Mouse (Mus musculus): ENCODE measurements around the gene Gm42906. TPM values are rescaled to one million over a fixed set of nuclear protein-coding genes. Genes with fewer than 3 reads are reported as not detected.

Gene Gm42906
- total RNA-seq, 2 experiments from 2014 or later, result 1.3 TPM; not detected in 1

DNA sequence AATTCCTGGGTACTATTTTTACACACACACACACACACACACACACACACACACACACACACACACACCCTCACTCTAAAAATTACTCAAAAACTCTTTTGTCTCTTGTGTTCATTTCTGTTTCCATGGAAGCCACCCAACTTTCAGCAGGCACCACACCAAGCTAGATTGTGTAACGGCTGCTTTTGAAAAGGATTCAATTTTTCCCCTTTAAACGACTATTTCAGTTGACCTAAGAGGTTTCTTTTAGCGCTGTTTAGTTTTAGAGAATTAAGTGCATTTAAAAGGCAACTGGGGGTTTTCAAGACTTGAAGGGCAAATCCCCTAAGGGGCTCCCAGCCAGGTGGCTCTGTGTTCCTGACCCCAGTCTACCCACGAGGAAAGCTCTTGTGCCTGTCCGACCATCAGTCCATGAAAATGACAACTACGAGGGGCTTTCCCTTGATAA lies 317.5 kb downstream of the Gm42906 start:
- DNase-seq (ENCODE audit: low spot score), result peak; percentile 71

DNA sequence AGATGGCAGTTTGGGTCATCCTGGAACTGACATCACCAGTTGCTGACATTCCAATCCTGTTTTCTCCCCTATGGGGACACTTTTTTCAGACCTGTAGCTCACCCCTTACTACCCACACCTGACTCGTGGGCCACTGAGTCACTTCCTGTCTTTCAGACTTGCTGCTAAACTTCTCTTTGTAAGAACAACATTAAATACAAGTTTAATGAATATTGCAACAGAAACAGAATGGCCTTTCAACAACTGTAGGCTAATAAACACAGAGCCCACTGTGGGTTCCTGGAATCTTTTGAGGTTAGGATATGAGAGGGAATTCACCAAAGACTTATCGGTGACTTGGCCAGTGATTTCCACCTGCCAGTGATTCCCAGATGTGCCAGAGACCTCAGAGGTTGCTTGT lies 318.1 kb downstream of the Gm42906 start:
- no peak for DNase-seq (ENCODE audit: low spot score)

DNA sequence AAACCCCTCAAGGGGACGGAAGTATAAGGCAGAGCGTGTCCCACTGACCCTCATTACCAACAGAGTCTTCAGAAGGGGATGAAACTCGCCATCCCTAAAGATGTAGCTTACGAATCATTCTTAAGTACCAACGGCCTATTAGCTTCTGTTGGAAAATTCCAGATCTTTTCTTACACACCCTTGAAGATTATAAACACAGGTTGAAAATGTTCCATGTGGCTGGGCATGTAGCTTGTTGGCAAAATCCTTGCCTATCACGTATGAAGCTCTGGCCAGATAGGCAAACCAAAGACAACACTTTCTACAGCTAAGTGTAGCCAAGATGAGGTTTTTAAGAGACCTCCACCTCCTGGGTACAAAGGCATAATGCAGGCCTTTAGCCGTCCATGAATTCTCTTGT lies 319.0 kb downstream of the Gm42906 start:
- no peak for DNase-seq (ENCODE audit: low spot score)

DNA sequence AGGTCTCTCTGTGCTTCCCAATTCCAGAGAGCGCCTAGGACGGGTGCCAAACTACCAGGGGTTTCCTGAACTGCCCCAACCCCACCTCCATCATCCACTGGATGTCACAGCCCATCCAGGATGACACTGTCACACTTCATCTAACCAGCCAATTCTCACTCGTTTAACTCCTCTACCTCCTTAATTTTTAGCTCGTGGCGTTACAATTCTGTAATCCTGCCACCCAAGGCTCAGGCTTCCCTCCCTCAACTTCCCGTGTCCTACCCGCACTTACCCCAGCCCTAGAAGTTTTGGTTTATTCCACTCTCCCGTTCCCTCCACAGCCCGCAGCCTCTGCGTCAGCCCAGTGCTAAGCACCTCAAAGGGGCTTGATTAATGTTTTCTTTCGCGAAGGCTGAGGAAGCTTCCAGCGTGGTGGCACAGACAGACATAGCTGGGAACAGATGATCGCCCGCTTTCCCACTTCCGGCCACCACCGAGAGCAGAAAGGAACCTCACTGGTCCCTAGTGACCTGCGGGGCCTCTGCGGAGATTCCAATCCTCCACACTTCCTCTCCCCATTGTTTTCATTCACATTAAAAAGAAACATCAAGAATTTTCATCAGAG lies 319.6 kb downstream of the Gm42906 start:
- DNase-seq (ENCODE audit: low spot score), result no peak

DNA sequence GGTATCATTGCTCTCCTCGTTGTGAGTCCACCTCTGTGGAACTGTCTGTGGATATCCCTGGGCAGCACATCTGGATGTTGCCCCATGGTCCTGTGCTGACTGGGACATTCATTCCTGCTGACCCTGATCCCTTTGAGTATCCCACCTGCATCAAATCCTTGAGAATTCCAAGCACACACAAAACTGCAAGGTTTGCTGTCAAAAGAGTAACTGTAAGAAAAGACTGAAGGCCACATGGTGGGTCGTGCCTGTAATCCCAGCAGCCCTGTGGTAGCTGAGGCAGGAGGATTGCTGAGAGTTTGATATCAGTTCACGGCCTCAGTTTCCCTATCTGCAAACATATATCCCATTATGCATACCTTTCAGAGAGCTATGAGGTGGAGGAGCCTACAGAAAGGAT lies 321.1 kb downstream of the Gm42906 start:
- no peak for DNase-seq (ENCODE audit: low spot score)

DNA sequence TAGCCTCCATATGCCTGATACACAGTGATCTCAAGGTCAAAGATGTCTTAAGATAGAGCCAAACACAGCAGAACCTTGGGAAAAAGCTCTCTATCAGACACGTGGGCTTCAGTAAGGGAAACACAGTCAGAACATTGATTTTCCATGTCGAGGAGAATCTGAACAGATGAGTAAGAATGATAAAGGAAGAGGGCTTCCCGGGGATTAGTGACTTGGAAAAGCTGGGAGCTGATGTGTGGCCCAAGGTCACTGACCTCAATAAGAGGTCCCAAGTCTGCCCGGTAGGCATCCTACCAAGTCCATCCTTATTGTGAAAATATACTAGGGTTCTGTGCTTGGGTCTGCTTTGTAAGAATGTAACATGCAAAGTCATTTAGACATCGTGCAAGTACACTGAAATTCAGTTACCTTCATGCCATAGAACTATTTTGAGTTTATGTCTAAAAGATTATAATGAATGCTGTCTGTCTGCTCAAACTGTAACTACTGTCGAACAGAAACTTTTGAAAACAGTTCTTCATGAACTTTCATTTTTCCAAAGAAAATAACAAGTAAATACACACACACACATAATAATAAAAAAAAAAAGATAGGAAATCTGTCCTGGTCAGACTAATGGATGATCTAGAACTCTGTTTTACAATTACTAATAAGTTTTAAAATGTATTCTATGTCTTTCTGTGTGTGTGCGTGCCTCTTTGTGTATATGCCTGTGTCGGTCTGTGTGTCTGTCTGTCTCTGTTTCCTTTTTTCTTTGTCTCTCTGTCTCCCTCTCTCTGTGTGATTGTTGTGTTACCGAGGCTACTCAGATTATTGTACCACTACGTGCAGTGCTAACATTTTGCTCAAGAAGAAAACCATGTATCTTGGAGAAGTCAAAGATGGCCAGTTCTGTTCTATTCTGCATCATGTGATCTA lies 322.6 kb downstream of the Gm42906 start:
- DNase-seq (ENCODE audit: low spot score), result no peak

DNA sequence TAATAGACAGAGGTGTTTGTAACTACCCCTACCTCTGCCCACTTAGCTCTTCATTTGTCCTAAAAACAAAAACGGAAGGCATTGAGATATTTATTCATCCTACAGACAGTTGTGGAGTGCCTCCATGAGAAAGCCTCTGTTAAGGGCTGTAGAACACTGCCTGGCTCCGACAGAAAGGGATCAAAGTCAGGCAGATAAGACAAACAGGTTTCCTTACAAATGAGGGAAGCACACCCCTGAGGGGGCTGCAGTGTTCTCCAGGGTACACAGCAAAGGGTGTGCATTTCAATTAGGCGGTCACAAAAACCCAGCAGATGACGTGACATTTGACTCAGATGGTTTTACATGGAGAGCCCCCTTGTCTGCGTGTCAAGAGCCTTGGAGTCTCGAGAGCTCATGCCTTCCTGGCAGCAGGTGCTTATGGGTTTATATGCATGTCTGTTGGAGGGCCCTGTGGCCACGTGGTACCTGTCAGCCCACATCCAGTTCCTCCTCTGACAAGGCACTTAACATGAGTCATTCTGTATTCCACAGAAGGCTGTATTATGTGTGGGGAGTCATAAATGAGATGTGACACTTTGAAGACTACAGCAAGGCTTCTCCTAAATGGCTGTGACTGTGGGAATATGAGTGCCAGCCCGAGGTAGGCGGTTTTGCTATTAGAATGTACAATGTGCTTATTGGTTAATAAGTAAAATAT lies 323.5 kb downstream of the Gm42906 start:
- DNase-seq (ENCODE audit: low spot score), result no peak

DNA sequence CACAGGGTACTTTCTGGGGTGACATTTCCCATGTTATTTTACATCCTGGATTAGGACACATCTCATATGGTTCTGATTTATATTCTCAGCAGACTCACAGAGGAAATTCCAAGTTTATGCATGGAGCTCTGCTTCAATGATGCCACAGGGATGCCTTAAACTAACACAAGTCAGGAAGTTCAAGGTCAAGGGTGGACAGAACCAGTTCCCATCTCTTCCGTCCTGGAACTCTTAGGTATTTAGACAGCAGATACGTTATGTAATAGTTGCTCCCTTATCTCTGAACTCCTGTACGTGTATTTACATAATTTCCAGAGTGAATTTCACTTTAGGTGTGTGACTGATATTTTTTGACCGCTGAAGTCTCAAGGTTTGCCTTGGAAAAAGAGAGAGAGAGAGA lies 324.7 kb downstream of the Gm42906 start:
- no peak for DNase-seq (ENCODE audit: low spot score)

DNA sequence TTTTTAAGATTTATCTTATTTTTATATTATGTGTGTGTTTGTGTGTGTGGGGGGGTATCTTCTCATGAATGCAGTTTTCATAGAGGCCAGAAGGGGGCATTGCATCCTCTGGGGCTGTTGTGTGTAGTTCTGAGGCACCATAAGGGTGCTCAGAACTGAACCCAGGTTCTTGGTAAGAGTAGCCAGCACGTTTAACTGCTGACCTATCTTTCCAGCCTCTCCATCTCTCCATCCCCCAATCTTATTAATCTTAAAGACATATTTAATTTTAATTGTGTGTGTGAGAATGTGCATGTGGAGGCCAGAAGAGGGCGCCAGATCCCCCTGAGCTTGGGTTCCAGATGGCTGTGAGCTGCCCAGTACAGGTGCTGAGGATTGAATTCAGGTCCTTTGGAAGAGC lies 325.7 kb downstream of the Gm42906 start:
- DNase-seq (ENCODE audit: low spot score), result no peak

DNA sequence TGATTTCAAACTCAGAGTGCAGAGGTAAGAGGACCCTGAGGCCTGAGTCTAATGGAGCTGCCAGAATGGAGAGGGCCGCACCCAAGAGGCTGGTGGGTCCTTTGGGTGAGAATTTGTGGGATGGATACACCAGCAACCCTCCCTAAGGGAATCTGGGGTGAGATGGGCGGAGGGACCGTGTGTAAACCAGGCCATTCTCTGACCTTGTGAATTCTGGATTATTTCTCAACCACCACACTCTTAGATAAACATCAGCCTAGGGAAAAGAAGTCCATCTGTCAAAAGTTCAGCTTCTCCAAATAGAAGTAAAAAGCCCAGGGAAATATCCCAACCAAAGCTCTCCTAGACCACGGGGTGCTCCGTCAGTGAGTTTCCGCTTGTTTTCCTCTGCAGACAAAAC lies 332.0 kb downstream of the Gm42906 start:
- no peak for DNase-seq (ENCODE audit: low spot score)

DNA sequence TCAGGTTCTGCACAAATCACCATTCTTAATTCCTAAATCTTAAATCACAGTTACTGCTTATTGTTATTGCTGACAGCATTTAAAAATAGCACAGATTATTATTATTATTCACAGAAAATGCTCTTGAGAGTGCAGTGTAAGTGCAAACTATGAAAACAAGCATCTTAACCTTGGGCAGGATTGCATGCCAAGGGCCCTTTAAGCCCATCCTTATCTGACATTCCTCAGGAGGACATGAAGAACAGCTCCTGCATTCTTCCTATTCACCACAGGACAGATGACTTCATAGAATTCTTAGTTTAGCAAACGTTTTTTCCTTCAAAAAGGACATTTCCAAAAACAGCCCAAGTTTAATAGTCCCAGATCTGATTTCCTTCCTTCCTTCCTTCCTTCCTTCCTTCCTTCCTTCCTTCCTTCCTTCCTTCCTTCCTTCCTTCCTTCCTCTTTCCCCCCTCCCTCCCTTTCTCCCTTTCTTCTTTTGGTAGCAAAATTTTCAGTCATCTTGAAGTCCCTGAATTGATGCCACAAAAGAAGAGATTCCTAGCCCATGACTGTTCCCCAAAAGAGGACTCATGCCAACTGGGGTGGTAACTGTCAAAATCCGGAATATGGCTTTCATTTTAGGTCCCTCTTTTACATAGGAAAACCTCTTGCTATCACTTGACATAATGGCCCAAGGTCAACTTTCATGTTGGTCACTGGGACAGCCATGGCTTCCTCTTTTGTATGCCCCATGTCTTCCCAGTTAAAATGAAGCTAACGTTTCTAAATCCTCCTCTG lies 334.9 kb downstream of the Gm42906 start:
- no peak for DNase-seq (ENCODE audit: low spot score)

DNA sequence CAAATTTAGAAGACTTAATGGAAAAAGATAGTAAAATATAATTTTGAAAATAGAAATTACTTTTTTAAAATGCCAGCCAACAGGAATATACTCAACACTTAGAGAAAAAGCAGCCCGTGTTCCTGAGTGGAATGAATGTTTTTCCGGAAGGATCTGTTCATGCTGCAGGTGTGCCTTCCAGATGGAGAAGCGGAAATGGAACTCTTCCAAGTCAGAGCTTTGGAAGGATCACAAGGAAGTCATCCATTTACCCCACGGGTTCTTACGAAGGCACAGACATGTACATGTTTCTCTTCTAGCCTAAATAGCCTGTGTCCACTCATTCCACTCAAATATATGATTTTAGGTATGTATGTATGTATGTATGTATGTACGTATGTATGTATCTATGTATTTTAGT lies 337.0 kb downstream of the Gm42906 start:
- DNase-seq (ENCODE audit: low spot score), result no peak

DNA sequence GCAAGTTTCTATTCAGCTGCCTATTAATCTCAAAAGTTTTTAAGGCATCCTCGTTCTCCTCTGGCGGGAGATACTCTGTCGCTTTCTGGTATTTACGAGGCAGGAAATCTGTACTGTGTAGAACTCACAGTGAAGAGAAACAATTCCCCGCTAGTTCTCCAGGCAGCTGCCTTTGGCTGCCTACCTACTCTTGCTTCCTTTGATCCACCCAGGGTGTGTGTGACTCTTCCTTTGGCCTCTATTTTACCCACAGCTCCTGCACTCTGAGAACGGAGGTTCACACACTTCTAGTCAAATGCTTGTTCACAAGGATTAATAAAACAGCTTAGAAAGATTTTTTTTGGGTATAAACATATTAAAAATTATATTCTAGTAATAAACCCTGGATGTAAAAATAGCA lies 338.8 kb downstream of the Gm42906 start:
- no peak for DNase-seq (ENCODE audit: low spot score)

DNA sequence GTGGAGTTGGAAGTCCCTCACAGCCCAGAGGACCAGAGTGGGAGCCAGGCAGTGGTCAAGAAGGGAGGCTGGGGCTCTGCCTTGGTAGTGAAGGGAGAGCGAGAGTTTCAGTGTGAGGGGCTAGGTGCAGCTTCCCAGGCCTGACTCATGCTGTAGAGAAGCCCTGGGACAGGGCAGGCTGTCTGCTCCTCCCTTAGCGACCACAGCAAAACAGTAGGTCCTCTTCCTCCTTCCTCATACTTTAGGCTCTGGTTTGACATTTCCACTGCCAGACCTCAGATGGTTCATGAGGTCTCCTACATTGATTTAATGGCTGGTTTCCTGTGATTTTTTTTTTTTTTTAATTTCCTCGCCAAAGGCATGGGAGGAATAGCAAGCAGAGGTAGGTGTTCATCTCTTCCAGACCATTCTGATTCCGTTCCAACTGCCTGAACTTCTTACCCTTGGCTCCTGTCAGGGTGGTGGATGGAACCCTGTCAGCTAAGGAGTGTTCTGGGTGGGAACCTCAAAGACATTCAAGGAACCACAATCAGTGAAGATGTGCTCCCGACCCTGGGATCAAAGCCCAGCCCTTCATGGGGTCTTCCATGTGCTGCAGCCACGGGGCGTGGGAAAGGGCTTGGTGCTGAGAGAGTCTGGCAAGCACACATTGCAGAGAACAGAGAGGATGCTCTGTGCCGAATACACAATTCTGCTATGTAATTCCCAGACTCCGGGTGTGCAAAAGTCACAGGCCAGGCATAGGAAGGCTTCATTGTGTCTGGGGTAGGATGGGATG lies 341.3 kb downstream of the Gm42906 start:
- DNase-seq (ENCODE audit: low spot score), result no peak

DNA sequence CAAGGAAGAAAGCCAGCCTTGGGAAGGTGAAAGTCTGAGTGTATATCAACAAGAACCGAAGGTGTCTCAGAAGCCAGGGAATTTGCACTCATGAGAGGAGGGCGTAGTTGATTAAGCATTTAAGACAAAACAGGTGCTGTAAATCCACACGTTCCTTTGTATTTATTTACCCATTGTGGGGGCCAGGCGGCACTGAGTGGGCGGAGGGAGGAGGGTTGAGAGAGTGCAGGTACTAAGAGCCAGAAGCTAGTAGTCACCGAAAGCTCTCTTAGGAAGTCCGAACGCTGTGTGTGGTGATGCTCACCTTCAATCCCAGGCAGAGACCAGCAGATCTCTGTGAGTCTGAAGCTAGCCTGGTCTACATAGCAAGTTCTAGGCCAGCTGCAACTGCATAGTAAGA lies 342.2 kb downstream of the Gm42906 start:
- no peak for DNase-seq (ENCODE audit: low spot score)

DNA sequence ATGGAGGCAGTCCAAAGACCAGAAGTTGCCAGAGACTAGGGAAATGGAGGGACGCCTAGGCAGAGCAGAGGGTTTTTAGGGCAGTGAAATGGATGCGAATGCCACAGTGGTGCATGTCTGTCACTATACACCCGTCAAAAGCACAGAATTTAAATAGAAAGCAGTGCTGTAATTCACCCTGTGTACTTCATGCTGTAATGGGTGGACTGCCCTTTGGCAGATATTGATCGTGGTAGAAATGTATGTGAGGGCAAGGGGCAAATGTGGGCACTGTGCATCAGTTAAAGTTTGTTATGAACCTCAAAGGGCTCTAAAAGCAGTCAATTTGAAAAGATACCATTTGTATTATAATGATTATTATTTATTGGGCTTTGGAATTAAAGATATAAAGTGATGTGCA lies 347.7 kb downstream of the Gm42906 start:
- no peak for DNase-seq (ENCODE audit: low spot score)

DNA sequence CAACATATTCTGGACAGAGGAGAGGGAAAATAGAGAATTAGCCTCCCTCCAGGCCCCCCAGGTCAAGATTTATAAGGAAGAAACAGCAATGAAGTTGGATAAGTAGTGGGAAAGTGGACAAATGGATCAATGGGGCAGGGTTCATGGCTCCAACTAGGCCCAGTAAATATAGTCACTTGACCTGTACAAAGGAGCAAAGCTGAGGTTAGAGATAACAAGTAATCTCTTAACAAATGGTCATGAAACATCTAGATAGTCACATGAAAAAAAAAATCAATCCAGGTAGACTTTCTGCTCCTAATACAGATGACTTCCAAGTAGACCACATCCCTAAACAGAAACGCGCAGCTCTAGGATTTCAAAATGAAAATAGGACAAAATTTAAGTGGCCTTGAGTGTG lies 350.0 kb downstream of the Gm42906 start:
- DNase-seq (ENCODE audit: low spot score), result no peak

DNA sequence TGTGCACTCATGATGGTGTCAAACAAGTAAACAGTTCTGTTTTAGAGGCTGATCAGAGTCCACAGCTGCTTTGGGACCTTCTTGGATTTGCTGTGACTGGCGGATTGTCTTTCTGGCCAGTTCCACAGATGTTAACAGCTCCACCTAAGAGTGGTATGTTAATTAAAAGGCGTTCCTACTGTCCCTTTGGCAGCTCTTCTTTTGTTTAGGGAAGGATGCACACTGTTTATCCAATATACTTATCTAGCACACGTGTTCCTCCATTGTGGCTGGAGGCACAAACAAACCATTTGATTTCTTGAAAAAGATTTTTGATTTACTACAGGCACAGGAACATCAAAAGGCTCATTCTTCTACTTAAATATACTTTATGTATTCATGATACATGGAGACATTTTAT lies 351.0 kb downstream of the Gm42906 start:
- no peak for DNase-seq (ENCODE audit: low spot score)

DNA sequence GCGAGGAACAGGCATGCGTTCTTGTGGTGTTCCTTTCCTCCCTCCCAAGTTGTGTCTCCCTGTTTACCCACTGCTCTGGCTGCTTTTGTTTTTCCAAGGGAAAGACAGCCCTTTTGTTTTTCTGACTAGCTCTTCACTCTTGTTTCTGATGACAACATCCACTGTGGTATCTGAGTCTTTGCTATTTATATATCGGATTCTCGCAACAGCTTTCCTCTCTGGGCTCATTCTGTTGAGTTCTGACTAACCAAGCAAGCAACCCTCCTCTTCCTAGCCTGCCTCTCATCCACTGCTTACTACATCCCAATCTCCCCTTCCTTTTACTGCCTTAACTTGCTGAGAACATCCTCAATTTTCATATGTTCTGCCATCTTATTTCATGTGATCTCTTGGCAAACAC lies 353.7 kb downstream of the Gm42906 start:
- no peak for DNase-seq (ENCODE audit: low spot score)

DNA sequence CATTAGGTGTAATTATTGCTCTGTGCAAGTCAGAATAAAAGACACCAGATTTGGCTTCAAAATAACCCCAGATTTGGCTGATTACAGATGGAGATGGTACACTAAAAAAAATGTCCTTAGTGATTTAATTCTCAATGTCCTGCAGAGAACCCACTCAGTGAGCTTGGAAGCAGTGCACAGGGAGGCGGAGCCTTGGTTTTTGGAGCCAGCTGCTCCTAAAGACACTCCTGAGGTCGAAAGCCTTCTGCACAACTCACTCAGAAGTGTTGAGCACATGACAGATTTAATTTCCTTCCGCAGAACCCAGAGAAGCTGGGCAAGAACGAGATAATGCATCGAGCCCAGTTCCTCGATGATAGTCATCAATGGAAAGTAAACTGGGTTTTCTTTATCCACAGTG lies 356.5 kb downstream of the Gm42906 start:
- no peak for DNase-seq (ENCODE audit: low spot score)

DNA sequence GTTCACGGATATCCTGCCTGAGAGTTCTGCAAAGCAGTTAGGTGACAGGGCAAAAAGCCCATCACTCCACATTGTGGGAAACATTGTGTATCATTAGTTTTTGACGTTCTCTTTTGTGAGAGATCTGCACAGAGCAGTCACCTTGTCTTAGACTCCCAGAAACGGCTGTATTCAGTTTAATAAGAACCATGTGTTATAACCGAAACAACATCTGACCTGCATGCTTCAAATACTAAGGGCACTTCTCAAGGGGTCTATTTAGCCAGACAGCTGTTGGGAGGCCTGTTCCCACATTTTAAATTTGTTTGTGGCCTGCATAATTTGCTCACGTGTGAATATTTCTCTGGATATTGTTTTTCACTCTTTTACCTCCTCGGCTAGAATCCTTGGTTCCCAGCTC lies 357.1 kb downstream of the Gm42906 start:
- no peak for DNase-seq (ENCODE audit: low spot score)
